Mouse (Mus musculus) urinary bladder, postnatal 14 days (tissue): ENCODE measurements around the gene Olfr639.
"Not testable (repeated sequence)": the region's sequence is repeated elsewhere in the genome, so short reads cannot be mapped to it uniquely, and the experiment has no call there.

Experiments used
- DNase-seq: peaks from one replicate; pipeline ENCODE4 v3.0.0; 2021; ENCODE audit warnings: low spot score

The Olfr639 gene

GRCm38 (mm10) chr7:104017203-104017602 lies at the start of gene Olfr639:
TSS of gene Olfr639 (minus strand) at chr7:104017303.
- no peak for DNase-seq

DNA sequence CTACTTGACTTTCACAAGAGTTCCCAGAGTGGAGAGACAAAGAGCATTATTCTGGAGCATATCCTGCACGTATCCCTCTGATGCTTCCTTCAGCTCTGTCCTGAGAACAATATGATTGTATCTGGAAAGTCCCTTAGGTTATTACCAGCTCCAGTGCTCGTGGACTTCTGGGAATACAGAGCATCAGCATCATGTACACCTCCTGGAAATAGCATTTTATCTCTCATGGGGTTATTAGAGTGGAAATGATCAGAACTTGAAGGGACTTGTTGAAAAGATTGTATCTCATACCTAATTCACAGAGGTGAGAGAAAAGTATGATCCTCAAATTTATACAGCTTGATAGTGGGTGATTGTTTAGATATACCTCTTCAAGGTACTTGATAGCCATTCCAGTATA lies 44.2 kb upstream of the Olfr639 start, which contains the start of gene 4930516K23Rik:
4930516K23Rik (minus strand) TSS at position 101 of the 400 bp plus-strand sequence.
- DNase-seq, result no peak

GRCm38 (mm10) chr7:104059215-104059614 lies 42.1 kb upstream of the Olfr639 start:
- DNase-seq, result no peak

DNA sequence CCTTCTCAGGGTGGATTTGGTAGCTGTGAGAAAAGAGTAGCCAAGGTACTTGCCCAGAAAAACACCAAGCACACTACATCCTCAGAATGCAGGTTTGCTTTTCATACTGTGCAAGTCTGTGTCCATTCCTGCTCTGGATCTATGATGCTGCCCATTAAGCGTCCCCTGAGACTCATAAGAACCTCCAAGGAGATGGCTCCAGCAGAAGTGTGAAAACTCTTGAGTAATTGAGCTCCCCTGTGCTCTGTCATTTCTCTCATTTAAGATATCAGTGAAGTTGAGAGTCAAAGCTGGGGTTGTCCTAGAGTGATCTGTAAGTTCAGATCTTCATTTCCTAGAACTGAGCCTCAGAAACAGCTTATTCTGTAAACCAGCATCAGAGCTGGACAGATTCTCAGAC lies 35.5 kb upstream of the Olfr639 start, which contains the start of gene Olfr642:
Olfr642 (minus strand) TSS at position 101 of the 400 bp plus-strand sequence.
- DNase-seq, result no peak

GRCm38 (mm10) chr7:104050745-104051144 lies 33.6 kb upstream of the Olfr639 start:
- DNase-seq, result no peak

- DNase-seq, result no peak
These were observed 18.0 kb upstream of the Olfr639 start, which contains the start of gene Olfr641 for GRCm38 (mm10) chr7:104035145-104035544. TSS of gene Olfr641 (plus strand) at chr7:104035445.

DNA sequence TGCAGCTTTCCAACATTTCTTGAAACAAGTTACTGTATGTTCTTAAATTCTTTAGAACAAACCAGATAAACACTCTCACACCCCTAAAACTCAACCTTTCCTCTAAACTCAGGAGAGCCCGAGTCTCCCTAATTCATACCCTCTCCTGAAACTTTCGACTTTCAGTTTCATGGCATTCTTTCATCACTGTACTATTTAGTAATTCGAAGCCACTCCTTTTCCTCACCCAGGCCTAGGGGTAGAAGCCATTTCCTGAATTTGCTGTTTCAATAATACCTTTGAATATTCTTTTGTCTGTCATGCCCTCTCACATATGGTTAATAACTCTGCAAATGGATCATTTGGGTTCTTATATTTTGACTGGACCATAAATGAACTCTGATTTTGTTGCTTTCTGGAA lies 9.9 kb upstream of the Olfr639 start:
- DNase-seq, result no peak

- DNase-seq, result no peak
These were observed 8.4 kb upstream of the Olfr639 start, which contains the start of gene Olfr640 for GRCm38 (mm10) chr7:104025473-104025872. TSS of gene Olfr640 (minus strand) at chr7:104025573.

DNA sequence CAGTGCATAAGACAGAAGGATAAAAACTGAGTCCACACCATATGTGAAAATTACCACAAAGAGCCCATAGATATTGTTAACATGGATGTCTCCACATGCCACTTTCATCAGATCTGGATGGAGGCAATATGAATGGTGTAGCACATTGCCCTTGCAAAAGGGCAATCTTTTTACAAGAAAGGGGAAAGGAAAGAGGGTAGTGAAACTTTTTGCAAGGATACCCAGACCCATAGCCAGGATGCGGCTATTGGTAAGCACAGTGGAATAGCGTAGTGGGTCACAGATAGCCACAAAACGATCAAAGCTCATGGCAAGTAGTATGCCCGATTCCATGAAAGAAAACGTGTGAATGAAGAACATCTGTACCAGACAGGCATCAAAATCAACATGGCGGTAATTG lies 4.5 kb upstream of the Olfr639 start:
- DNase-seq, result no peak

- DNase-seq, result no peak
These were observed 1.9 kb upstream of the Olfr639 start for GRCm38 (mm10) chr7:104018953-104019352.

GRCm38 (mm10) chr7:103999124-103999523 lies 18.0 kb downstream of the Olfr639 start:
- no peak for DNase-seq

DNA sequence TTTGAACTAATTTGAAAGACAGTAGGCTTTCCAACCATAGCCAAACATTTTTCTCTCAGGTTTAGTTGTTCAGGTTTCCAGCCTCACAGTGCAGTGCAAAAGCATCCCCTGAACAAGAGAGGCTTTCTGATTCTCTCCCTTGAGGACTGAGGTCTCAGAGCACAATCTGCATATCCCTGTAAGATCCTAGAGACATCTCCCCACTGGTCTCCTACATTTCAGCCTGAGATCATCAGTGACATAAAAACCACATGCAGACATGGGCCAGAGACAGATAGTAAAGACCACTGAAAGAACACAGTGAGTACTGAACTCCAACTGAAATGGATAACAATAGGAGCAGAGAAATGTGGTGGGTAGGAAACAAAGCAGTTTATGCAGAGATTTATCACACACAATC lies 18.7 kb downstream of the Olfr639 start, which contains the start of gene Olfr638:
Olfr638 (plus strand) TSS at position 301 of the 400 bp plus-strand sequence.
- no peak for DNase-seq

GRCm38 (mm10) chr7:103971782-103972181 lies 45.3 kb downstream of the Olfr639 start:
- DNase-seq, result no peak

DNA sequence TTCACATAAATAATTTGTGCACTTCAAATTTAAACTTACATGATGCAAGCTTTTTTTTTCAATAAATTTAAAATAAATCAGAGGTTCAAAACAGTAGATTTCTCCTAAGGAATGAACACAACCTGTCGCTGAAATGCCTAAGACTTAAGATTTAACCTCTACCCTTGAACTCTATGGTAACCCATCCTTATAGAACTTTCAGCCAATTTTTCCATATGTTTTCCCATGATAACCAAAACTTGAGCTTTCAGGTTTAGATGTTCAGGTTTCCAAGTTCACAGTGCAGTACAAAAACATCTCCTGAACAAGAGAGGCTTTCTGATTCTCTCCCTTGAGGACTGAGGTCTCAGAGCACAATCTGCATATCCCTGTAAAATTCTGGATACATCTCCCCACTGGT lies 46.3 kb downstream of the Olfr639 start, which contains the start of gene Olfr635:
Olfr635 (plus strand) TSS at position 301 of the 400 bp plus-strand sequence.
- DNase-seq, result no peak

DNA sequence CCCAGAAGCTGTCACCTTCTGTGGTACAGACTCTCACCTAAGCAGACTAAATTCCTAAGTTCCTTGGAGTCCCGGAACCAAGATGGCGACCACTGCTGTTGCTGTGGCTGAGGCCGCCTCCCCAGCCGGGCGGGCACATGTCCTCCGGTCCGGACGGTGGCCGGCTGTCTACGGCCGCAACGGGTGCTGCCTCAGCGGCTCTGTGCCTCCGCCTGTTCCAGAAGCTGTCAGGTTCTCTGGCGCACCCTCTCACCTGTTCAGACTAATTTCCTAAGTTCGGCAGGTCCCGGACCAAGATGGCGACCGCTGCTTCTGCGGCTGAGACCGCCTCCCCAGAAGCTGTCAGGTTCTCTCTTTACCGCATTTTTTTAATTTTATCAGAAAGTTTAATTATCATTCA lies 50.2 kb downstream of the Olfr639 start:
- DNase-seq, result not testable (repeated sequence)
